Mouse (Mus musculus) small intestine, adult 2 months (tissue): ENCODE results near the gene Gm8104. TPM values are rescaled to one million over a fixed set of nuclear protein-coding genes. Genes with fewer than 3 reads are reported as not detected.
"Not testable (repeated sequence)": the region's sequence is repeated elsewhere in the genome, so short reads cannot be mapped to it uniquely, and the experiment has no call there.

Source experiments
- H3K27ac ChIP-seq: fragments of 200-500 bp; 2 replicates; pipeline ENCODE4 v1.5.1; 2012; ENCODE audit warnings: low read depth, low read length, control low read depth, inconsistent platforms; ENCODE audit not compliant: insufficient read depth
- H3K27me3 ChIP-seq: fragments of 200-500 bp; 2 replicates; pipeline ENCODE4 v1.6.1; 2012; ENCODE audit warnings: mild to moderate bottlenecking, moderate library complexity, low read length, inconsistent platforms; ENCODE audit not compliant: control insufficient read depth, insufficient read depth
- H3K36me3 ChIP-seq: fragments of 200-500 bp; 2 replicates; pipeline ENCODE4 v1.6.1; 2012; ENCODE audit warnings: mild to moderate bottlenecking, low read length, control low read depth, inconsistent platforms; ENCODE audit not compliant: control insufficient read depth, insufficient read depth
- H3K4me1 ChIP-seq: fragments of 200-500 bp; 2 replicates; pipeline ENCODE4 v1.6.1; 2012; ENCODE audit warnings: low read length, inconsistent platforms, mixed read lengths; ENCODE audit not compliant: control insufficient read depth, insufficient read depth, insufficient read length
- H3K4me3 ChIP-seq: fragments of 200-500 bp; 2 replicates; pipeline ENCODE4 v1.5.1; 2012; ENCODE audit warnings: low read depth, mild to moderate bottlenecking, control low read depth, inconsistent platforms, low read length, moderate library complexity
- WGBS: fragments of 180-500 bp; shearing (Covaris S2); methylation state at CpG from one replicate; pipeline ENCODE4 v1.1.7; 2018; 5-methylcytosine and 5-hydroxymethylcytosine counted together
- polyA plus RNA-seq: library from polyadenylated mRNA; depleted of rRNA; stranded (reverse); fragments of >200 nt; gene quantifications from 2 replicates; pipeline ENCODE4 v1.2.3, GENCODE M21; 2012; rRNA removed

The Gm8104 gene
- polyA plus RNA-seq = not detected in 2 replicates

- not testable (repeated sequence) for H3K27me3 ChIP-seq, H3K27ac ChIP-seq, H3K4me1 ChIP-seq, H3K36me3 ChIP-seq, H3K4me3 ChIP-seq
- 69% methylated on average over 3 of the region's 3 CpGs for WGBS
These were observed at the start of gene Gm8104 for GRCm38 (mm10) chr14:43100301-43100700. TSS of gene Gm8104 (plus strand) at chr14:43100601.

- not testable (repeated sequence) for H3K27ac ChIP-seq, H3K4me1 ChIP-seq, H3K36me3 ChIP-seq, H3K27me3 ChIP-seq, H3K4me3 ChIP-seq
- 70% methylated on average over 3 of the region's 3 CpGs for WGBS
These were observed 42.3 kb upstream of the Gm8104 start for GRCm38 (mm10) chr14:43058063-43058462.

- 60% methylated on average over 4 of the region's 4 CpGs for WGBS
These were observed 40.2 kb upstream of the Gm8104 start for GRCm38 (mm10) chr14:43060179-43060578.

GRCm38 (mm10) chr14:43076543-43076942, 23.9 kb upstream of the Gm8104 start, which contains the start of gene Gm8094:
TSS of gene Gm8094 (minus strand) at chr14:43076643.
- H3K27ac ChIP-seq, H3K27me3 ChIP-seq, H3K4me3 ChIP-seq, H3K4me1 ChIP-seq, H3K36me3 ChIP-seq: not testable (repeated sequence)
- 83% methylated on average over 2 of the region's 2 CpGs for WGBS

More at GRCm38 (mm10) chr14:43060179-43060578, 40.2 kb upstream of the Gm8104 start:
- not testable (repeated sequence) for H3K4me3 ChIP-seq, H3K27me3 ChIP-seq, H3K27ac ChIP-seq, H3K4me1 ChIP-seq, H3K36me3 ChIP-seq

- H3K27ac ChIP-seq, H3K27me3 ChIP-seq, H3K4me1 ChIP-seq, H3K4me3 ChIP-seq, H3K36me3 ChIP-seq: not testable (repeated sequence)
- 65% methylated on average over 1 of the region's 1 CpGs for WGBS
These were observed 15.3 kb upstream of the Gm8104 start for GRCm38 (mm10) chr14:43084936-43085730.

GRCm38 (mm10) chr14:43089103-43089919, 11.1 kb upstream of the Gm8104 start:
- 38% methylated on average over 1 of the region's 14 CpGs for WGBS
- H3K27ac ChIP-seq, H3K4me3 ChIP-seq, H3K4me1 ChIP-seq, H3K36me3 ChIP-seq, H3K27me3 ChIP-seq: not testable (repeated sequence)

GRCm38 (mm10) chr14:43119673-43120072, 19.3 kb downstream of the Gm8104 start:
- H3K27me3 ChIP-seq, H3K4me3 ChIP-seq, H3K4me1 ChIP-seq, H3K36me3 ChIP-seq, H3K27ac ChIP-seq: not testable (repeated sequence)
- 88% methylated on average over 3 of the region's 3 CpGs for WGBS

- not testable (repeated sequence) for H3K4me1 ChIP-seq, H3K27me3 ChIP-seq, H3K27ac ChIP-seq
These were observed 25.9 kb downstream of the Gm8104 start for GRCm38 (mm10) chr14:43126286-43126685.

More at GRCm38 (mm10) chr14:43126286-43126685, 25.9 kb downstream of the Gm8104 start:
- H3K36me3 ChIP-seq, H3K4me3 ChIP-seq: not testable (repeated sequence)

Other genes starting within 250 kb of the Gm8104 start
- gene Gm21977, start 247.1 kb upstream of the Gm8104 start, polyA plus RNA-seq = not detected in 2 replicates
- not detected in 2 replicates for gene Gm8082, start 107.0 kb upstream of the Gm8104 start, polyA plus RNA-seq
- gene Gm10376, start 85.0 kb upstream of the Gm8104 start, polyA plus RNA-seq = not detected in 2 replicates
- gene Gm8094, start 24.0 kb upstream of the Gm8104 start, polyA plus RNA-seq = not detected in 2 replicates
- gene Gm7233, start 79.3 kb downstream of the Gm8104 start, polyA plus RNA-seq = not detected in 2 replicates
- gene Gm8122, start 134.7 kb downstream of the Gm8104 start, polyA plus RNA-seq = not detected in 2 replicates
- gene Gm8126, start 158.0 kb downstream of the Gm8104 start, polyA plus RNA-seq = not detected in 2 replicates
- not detected in 2 replicates for gene Gm9732, start 174.4 kb downstream of the Gm8104 start, polyA plus RNA-seq
- gene Gm8127, start 193.2 kb downstream of the Gm8104 start, polyA plus RNA-seq = not detected in 2 replicates
- gene 1700001F09Rik, start 247.2 kb downstream of the Gm8104 start, polyA plus RNA-seq = not detected in 2 replicates